Mouse (Mus musculus) kidney, adult 2 months (tissue): ENCODE measurements around the gene Ccdc106.

Experiments
- CTCF ChIP-seq: fragments of 200-500 bp; conservative IDR thresholded peaks from 2 replicates; pipeline ENCODE4 v1.5.1; 2011; ENCODE audit warnings: low read depth, mild to moderate bottlenecking, control low read depth, low read length, moderate library complexity, mixed read lengths; ENCODE audit not compliant: insufficient read depth, insufficient read length
- POLR2A ChIP-seq: fragments of 200-500 bp; IDR thresholded peaks from one replicate; pipeline ENCODE4 v1.6.1; 2011; ENCODE audit warnings: low read depth, low read length, control low read depth

- TF ChIP-seq POLR2A (no peak), CTCF (no peak)
Observed at GRCm38 (mm10) chr7:4971710-4972109, 48.6 kb upstream of the Ccdc106 start.
